Mouse (Mus musculus) stomach, embryonic 16.5 days (tissue): Measurements from ENCODE around the gene Lrrc26. TPM values are rescaled to one million over a fixed set of nuclear protein-coding genes. Genes with fewer than 3 reads are reported as not detected.

Experiments used
- ATAC-seq: fragments of 200-750 bp; cut with Nextera tagmentation; 2 replicates; pipeline ENCODE4 v1.8.0; 2017; ENCODE audit warnings: moderate number of reproducible peaks, moderate TSS enrichment; ENCODE audit not compliant: insufficient read depth, low FRiP score
- H3K27ac ChIP-seq: fragments of 300-500 bp; sonication (generic); 2 replicates; pipeline ENCODE4 v1.5.1; 2014; ENCODE audit warnings: low read length
- H3K27me3 ChIP-seq: fragments of 300-500 bp; sonication (generic); 2 replicates; pipeline ENCODE4 v1.6.1; 2014; ENCODE audit warnings: low read length, control low read depth, mixed read lengths; ENCODE audit not compliant: control insufficient read depth, insufficient read depth
- H3K36me3 ChIP-seq: fragments of 300-500 bp; sonication (generic); 2 replicates; pipeline ENCODE4 v1.6.1; 2014; ENCODE audit warnings: low read length; ENCODE audit not compliant: control insufficient read depth, insufficient read depth
- H3K4me1 ChIP-seq: fragments of 300-500 bp; sonication (generic); 2 replicates; pipeline ENCODE4 v1.6.1; 2014; ENCODE audit warnings: low read length, control low read depth, mixed read lengths; ENCODE audit not compliant: control insufficient read depth, insufficient read depth
- H3K4me2 ChIP-seq: fragments of 300-500 bp; sonication (generic); 2 replicates; pipeline ENCODE4 v1.6.1; 2014; ENCODE audit warnings: low read depth, low read length, mixed read lengths
- H3K4me3 ChIP-seq: fragments of 300-500 bp; sonication (generic); replicated peaks from 2 replicates; pipeline ENCODE4 v1.5.1; 2014; ENCODE audit warnings: mild to moderate bottlenecking, low read length
- H3K9ac ChIP-seq: fragments of 300-500 bp; sonication (generic); 2 replicates; pipeline ENCODE4 v1.6.1; 2014; ENCODE audit warnings: low read length
- H3K9me3 ChIP-seq: fragments of 300-500 bp; sonication (generic); replicated peaks from 2 replicates; pipeline ENCODE4 v1.6.1; 2016; ENCODE audit warnings: low read length, control low read depth; ENCODE audit not compliant: control insufficient read depth
- WGBS: fragments of 180-500 bp; shearing (Covaris S2); extraction: QIAGEN DNeasy Blood & Tissue Kit; methylation state at CpG from one replicate; pipeline ENCODE4 v1.1.7; 2014; 5-methylcytosine and 5-hydroxymethylcytosine counted together
- polyA plus RNA-seq: library from polyadenylated mRNA; unstranded; fragments of >200 nt; fragmentation: Nextera tagmentation; extraction: Ambion mirVana; gene quantifications from 2 replicates; pipeline ENCODE4 v1.2.1, GENCODE M21; 2015

Lrrc26 gene
- 14.3 and 20.3 TPM in 2 replicates for polyA plus RNA-seq

DNA sequence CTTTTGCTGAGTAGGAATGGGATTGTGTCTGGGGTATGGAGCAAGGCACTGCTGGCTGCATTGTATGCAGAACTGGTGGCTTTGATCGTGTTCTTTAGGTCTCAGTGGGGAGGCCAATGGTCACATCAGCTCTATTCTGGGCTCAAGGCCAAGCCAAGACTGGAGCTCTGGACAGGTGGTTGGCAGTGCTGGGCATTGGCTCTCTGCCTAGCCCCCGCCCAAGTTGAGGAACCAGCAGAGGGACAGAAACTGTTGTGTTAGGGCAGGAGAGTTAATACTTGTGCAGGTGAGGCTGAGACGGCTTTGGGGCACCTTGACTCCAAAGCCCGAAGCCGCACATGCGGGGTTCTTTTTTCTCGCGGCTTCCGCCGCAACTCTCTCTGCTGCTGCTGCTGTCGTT is at the start of gene Lrrc26:
Gene Lrrc26, plus strand, starts transcription at position 265 of the 400 bp plus-strand sequence.
- Histone ChIP-seq H3K36me3 (peaks cover 7% of the 10 kb centered on the region; the same call in 1 of the 2 replicates), H3K27me3 (peaks cover 45% of the 10 kb centered on the region), H3K9ac (peak within 1 kb of the TSS; percentile 61), H3K27ac (peak within 1 kb of the TSS; percentile 97), H3K4me3 (peak within 1 kb of the TSS; percentile 45), H3K4me1 (peaks cover 52% of the 10 kb centered on the region), H3K9me3 (no peaks in the 10 kb centered on the region), H3K4me2 (peak within 1 kb of the TSS; percentile 55)
- 7% methylated on average over 11 of the region's 11 CpGs for WGBS
- ATAC-seq: no peak

DNA sequence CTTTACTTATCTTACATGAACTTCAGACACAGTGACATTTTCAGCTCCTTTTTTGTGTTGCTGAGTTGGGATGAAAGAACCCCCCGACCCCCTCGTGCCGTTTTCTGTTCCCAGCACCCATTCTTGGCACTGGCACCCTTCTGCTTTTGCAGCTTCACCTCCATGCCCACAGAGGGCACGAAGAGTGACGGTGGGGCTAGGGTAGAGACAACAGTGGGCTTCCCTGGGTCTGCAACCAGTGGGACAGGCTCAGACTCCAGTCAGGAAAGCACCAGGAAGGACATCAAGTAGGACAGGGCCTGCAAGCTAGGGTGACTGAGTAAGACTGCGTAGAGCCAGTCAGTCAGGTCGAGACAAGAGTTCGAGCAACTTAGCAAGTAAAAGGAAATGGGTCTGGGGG is 49.4 kb upstream of the Lrrc26 start:
- Histone ChIP-seq H3K4me2 (peak overlapping the region; percentile 96), H3K27me3 (peaks cover 15% of the 10 kb centered on the region), H3K27ac (peak overlapping the region; percentile 50), H3K9ac (peak overlapping the region; percentile 70), H3K4me1 (peaks cover 27% of the 10 kb centered on the region), H3K4me3 (peak overlapping the region; percentile 57), H3K9me3 (no peaks in the 10 kb centered on the region), H3K36me3 (0 out of 2 replicates have a peak, but pooled peaks cover under 1% of the 10 kb centered on the region)
- ATAC-seq: no peak
- WGBS: 46% methylated on average over 8 of the region's 8 CpGs

DNA sequence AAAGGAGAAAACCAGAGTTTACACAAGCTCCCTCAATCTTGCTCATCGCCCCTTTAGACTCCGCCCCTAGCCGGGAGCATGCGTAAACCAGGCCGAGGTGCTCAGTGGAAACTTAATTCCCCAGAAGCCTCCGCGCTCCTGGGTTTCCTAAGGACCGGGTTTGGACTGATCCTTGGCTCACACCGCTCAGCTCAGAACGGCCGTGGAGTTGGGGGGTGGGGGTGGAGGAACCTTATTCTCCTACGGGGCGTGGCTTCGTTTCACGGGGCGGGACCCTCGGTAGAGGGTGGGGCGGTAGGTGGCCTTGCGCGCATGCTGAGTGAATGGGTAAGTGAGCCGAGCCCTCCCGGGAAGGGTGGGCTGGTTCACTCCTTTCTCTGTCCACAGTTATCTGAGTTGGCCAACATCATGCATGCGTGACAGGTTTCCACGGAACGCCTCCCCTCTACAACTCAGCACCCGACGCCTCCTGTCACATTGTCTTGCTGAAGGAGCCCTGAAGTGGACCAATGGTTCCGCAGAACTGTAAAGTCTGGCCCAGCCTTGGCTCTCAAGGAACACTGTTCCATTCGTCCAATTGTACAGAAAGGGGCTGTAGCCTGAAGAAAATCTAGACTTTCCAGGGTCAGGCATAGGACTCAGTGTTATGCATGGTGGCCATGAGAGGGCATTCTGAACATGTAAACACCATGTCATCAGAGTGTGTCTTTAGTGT is 48.8 kb upstream of the Lrrc26 start:
- ATAC-seq: peak; percentile 87
- peaks cover 29% of the 10 kb centered on the region for H3K4me1 ChIP-seq
- H3K27ac ChIP-seq: peak overlapping the region; percentile 50
- peak overlapping the region; percentile 96 for H3K4me2 ChIP-seq
- peaks cover 15% of the 10 kb centered on the region for H3K27me3 ChIP-seq
- H3K36me3 ChIP-seq: 0 out of 2 replicates have a peak, but pooled peaks cover 4% of the 10 kb centered on the region
- H3K9ac ChIP-seq: peak overlapping the region; percentile 70
- H3K4me3 ChIP-seq: peak overlapping the region; percentile 57
- no peaks in the 10 kb centered on the region for H3K9me3 ChIP-seq
- WGBS: 1% methylated on average over 29 of the region's 29 CpGs

DNA sequence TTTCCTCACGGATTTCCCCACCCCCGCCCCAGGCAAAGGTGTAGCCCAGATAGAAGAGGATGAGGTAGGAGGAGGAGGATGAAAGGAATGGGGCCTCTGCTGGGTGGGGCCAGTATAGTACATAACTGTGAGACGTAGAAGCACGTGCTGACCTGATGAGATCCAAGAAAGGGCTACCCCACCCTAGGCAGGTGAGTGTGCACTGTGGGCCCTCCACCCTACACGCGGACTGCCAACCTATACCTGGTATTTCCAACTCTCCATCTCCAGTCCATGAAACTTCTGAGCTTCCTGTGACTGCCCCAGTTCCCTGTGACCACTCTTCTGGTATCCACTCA is 48.3 kb upstream of the Lrrc26 start:
- Histone ChIP-seq H3K4me1 (peaks cover 33% of the 10 kb centered on the region), H3K4me2 (peak overlapping the region; percentile 96), H3K27ac (peak overlapping the region; percentile 70), H3K9ac (peak overlapping the region; percentile 80), H3K27me3 (peaks cover 15% of the 10 kb centered on the region), H3K4me3 (peak overlapping the region; percentile 57), H3K9me3 (no peaks in the 10 kb centered on the region), H3K36me3 (0 out of 2 replicates have a peak, but pooled peaks cover 5% of the 10 kb centered on the region)
- ATAC-seq: peak; percentile 41
- 11% methylated on average over 6 of the region's 6 CpGs for WGBS

DNA sequence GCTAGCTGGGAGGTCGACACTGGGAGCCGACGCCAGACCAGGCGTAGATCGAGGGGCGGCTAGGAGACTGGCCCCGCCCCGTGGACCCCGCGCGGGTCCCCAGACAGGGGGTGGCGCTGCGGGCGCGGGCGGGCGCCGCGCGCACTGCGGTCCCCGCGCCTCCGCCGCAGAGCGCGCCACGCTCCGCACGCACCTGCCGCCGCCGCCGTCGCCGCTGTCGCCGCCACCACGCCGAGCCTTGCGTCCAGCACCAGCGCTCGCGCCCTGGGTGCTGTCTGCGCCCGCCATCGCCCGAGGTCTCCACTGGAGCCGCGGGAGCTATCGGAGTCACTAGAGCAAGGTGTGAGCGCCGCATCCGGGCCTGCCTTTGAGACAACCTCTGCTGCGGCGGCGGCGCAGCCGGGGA is 47.6 kb upstream of the Lrrc26 start, which contains the start of the genes Rnf208 and Cysrt1:
Gene Rnf208, plus strand, starts transcription at position 155 of the 406 bp plus-strand sequence.
Gene Cysrt1, minus strand, starts transcription at position 352 of the 406 bp plus-strand sequence.
- under 1% methylated on average over 42 of the region's 59 CpGs for WGBS
- Histone ChIP-seq H3K27me3 (peaks cover 15% of the 10 kb centered on the region), H3K9ac (peak within 1 kb of the TSS; percentile 80), H3K36me3 (0 out of 2 replicates have a peak, but pooled peaks cover 5% of the 10 kb centered on the region), H3K4me2 (peak within 1 kb of the TSS; percentile 96), H3K4me3 (peak within 1 kb of the TSS; percentile 57), H3K4me1 (peaks cover 33% of the 10 kb centered on the region), H3K27ac (peak within 1 kb of the TSS; percentile 70), H3K9me3 (no peaks in the 10 kb centered on the region)
- no peak for ATAC-seq

DNA sequence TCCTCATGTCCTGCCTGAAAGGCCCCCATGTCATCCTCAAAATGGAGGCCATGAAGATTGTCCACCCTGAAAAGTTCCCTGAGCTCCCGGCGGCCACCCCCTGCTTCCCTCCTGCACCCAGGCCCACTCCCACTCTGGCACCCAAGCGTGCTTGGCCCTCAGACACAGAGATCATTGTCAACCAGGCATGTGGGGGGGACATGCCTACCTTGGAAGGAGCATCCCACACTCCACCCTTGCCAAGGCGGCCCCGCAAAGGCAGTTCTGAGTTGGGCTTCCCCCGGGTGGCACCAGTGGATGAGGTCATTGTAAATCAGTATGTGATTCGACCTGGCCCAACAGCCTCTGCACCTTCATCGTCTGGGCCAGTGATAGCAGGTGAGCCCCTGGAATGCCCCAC is 46.4 kb upstream of the Lrrc26 start:
- H3K4me3 ChIP-seq: no peak overlapping the region
- H3K9ac ChIP-seq: no peak overlapping the region; the same call in 1 of the 2 replicates
- peaks cover 15% of the 10 kb centered on the region for H3K27me3 ChIP-seq
- WGBS: 71% methylated on average over 8 of the region's 8 CpGs
- peaks cover 33% of the 10 kb centered on the region for H3K4me1 ChIP-seq
- no peaks in the 10 kb centered on the region for H3K9me3 ChIP-seq
- no peak overlapping the region; the same call in 1 of the 2 replicates for H3K4me2 ChIP-seq
- no peak for ATAC-seq
- peaks cover 5% of the 10 kb centered on the region; the same call in 1 of the 2 replicates for H3K36me3 ChIP-seq
- H3K27ac ChIP-seq: no peak overlapping the region

DNA sequence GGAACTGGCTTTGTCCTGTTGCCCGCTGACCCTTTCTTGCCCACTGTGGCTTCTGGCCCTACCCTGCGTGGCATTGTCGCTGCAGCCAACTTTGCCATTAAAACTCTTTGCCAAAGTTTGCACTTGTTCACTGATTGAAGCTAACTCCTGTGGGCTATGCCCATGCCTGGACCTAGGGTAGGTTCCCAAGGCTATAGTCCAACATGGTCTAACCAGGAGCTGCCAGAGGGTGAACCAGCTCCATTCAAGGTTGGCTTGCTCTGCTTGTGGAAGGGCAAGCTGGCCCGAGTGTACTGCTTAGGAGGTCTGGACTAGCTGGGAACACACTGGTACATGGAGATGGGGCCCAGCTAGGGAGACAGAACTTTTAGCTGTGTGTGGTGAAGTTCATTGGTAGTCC is 45.6 kb upstream of the Lrrc26 start:
- H3K9me3 ChIP-seq: no peaks in the 10 kb centered on the region
- no peak overlapping the region for H3K27ac ChIP-seq
- no peak overlapping the region for H3K4me3 ChIP-seq
- WGBS: 84% methylated on average over 4 of the region's 4 CpGs
- H3K9ac ChIP-seq: no peak overlapping the region
- peaks cover 15% of the 10 kb centered on the region for H3K27me3 ChIP-seq
- H3K36me3 ChIP-seq: peaks cover 11% of the 10 kb centered on the region; the same call in 1 of the 2 replicates
- H3K4me2 ChIP-seq: no peak overlapping the region
- peaks cover 30% of the 10 kb centered on the region for H3K4me1 ChIP-seq
- no peak for ATAC-seq

DNA sequence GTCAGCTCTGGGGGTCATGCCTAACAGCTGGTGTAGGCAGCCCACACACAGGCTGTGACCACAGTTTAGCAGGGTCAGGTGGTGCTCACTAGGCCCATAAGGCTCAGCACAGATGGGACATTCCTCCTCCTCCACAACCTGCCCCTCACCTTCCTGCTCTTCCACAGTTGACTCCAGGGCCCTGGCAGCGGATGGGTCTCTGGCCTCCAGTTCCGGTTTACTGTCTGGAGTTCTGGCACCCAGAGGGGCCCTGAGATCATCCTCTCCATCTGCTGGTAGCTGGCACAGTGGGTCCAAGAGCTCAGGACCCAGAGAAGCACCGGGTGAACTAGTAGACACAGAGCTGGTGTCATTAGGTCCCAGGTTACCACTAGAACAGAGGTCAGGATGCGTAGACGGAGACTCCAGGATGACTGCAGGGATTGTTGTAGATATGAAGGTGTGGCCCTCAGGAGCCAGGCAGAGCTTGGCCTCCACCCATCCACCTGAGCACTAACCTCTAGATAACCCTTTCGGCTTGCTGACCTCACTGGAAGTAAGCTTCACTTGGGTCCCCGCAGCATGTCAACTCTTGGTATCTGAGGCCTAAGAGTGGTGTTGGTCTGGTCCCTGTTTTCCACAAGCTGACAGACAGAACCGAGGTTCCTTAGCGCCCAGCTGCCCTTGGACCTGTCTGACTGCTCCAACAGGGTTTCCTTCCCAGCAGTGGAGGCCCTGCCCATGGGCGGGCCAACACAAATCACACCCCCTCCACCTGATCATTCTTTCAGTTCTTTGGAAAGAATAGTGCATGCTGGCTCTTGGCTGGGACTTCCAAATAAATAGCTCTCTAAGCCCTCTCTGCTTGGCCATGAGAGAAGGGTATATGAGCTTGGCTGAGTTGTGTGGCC is 43.3 kb upstream of the Lrrc26 start, which contains the start of gene AL732309.1:
Gene AL732309.1, minus strand, starts transcription at position 681 of the 890 bp plus-strand sequence.
- Histone ChIP-seq H3K4me1 (peaks cover 16% of the 10 kb centered on the region), H3K4me3 (peak within 1 kb of the TSS; percentile 12; the same call in 1 of the 2 replicates), H3K9me3 (no peaks in the 10 kb centered on the region), H3K4me2 (peak within 1 kb of the TSS; percentile 23), H3K36me3 (peaks cover 16% of the 10 kb centered on the region), H3K27ac (peak within 1 kb of the TSS; percentile 82), H3K27me3 (peaks cover 14% of the 10 kb centered on the region), H3K9ac (peak within 1 kb of the TSS; percentile 28; the same call in 1 of the 2 replicates)
- ATAC-seq: peak; percentile 68; the same call in 1 of the 2 replicates
- WGBS: 78% methylated on average over 10 of the region's 10 CpGs
